Mouse (Mus musculus): ENCODE measurements at regions not wholly inside any gene's neighbourhood (a gene's known extent, or its start where the extent isn't known, plus 50 kb on each side); places are given as distances from the start of the nearest gene placed in this dataset.

DNA sequence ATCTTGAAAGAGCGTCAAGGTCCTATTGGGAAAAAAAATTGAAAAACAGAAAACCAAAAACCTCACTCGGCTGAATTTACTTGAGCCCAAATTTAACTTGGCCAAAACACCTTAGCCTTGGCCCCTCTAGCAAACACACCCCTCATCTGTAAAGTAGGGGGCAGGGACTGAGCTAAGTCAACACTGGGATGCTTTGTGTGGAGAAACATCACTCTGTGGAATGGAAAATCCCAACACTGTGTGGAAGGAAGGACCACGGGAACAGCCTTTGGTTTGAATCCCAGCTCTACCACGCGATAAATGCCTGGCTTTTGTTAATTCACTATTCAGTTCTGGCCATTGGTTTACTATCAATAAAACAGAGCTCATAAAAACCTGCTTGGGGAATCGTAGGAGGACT, 335.8 kb downstream of the Nuak1 start:
- no peak for DNase-seq

DNA sequence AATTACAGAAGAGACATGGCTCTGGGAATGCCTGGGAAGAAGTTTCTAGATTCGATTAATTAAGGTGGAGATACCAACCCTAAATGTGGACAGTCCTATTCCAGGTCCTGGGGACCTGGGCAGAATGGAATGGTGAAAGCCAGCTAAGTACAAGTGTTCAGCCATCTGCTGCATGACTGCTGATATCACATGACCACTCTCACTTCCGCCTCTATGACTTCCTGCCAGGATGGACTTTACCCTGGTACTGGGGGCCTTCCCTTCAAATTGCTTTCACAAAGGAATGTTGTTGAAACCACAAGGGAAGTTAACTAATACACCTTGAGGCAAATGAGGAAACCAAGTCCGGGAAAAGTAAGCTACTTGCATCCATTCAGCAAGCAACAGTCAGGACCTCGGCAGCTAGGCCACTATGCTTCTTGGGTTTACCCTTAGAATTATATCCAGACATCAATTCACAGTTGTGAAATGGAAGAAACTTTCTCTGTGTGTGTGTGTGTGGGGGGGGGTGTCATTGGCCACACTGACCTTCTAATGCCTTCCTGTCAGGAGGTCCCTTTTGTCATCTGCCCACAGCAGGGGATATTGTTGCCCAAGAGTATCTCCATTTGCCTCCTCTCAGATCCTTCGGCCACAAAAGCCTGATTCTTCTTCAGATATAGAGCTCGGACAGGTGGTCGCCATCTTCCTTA, 330.6 kb downstream of the Nuak1 start:
- no peak for DNase-seq

DNA sequence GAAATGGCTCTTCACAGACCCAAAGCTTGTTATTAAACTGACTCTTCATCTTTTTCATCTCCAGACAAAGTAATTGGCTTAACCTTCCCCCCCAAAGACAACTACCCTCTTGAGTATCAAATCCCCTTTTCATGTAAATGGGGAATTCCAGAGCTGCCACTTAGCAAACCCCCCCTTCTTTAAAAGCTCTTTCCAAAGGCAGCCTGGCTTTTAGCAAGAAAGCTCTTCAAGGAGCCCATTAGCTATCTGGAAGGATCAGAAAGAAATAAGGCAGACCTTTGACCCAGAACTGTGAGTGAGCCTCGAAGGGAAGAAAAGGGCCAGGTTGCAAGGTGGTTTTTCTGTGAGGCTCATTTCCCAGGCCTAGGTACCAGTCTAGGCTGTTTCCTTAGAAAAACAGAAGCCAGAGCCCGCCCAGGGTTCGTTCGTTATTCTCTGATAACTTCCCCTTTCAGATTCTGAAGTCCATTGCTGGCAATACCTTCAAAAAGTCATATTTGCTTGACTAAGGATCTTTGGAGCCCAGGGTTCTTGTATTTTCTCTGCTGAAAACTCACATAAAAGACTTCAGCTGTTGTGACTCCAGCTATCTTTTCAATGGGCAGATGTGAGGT, 329.9 kb downstream of the Nuak1 start:
- DNase-seq: no peak

DNA sequence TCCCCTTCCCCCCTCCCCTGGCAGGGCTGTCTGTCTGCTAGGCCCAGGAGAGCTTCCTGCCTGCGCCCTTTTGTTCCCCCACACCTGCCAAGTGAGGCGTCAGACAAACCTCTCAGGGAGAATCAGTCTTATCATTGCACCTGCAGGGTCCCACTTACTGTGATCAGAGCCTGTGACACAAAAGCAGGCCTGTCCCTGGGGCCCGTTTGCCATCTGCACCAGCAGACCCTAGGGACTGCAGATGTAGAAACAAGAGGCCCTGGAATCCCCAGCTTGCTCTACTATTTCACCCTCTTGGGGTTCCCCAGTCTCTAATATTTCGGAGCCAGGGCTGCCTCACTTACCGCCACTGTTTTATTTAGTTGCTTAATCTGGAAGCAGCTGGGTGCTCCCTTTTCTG, 328.9 kb downstream of the Nuak1 start:
- no peak for DNase-seq

DNA sequence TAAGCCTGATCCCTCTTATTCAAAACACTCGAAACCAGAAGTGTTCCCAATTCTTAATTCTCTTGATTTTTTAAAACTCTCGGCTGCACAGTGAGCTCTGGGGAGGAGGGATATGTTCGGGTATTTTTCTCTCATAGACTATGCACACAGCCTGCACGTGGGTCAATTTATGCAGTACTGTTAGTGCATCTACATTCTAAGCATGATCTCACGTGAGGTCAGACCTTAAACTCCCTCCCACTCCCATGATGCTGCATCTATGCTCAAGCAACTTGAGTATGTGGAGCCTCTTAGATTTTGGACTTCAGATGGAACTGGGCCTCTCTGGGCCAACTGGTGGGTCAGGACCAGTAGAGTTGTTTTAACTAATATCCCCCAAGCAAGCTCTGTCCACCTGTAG, 328.5 kb downstream of the Nuak1 start:
- DNase-seq: no peak

DNA sequence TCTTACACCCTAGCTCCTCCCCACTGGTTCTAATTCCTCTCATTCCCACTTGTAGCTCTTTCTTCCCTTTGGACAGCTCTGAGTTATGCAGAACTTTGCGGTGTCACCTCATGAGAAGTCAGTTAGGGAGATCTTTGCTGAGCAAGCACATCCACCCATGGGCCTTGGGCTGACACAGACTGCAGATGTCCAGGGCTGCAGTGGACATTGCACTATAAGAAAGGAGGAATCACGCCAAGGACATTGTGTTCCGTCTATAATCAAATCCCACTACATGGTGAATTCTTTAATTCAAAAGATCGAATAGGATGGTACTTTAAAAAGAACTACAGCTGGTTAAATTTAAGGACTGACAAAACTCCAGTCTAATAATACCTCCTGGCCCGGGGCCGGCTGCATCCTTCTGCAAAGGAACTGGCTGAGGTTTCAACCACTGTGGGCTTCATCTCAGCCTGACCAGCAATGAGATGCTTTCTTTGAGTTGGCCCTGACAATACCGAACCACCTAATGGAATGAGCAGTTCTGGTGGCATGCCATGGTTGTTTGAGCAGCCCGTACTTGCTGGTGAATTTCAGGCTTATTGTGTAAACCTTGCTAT, 320.3 kb downstream of the Nuak1 start:
- DNase-seq: no peak

DNA sequence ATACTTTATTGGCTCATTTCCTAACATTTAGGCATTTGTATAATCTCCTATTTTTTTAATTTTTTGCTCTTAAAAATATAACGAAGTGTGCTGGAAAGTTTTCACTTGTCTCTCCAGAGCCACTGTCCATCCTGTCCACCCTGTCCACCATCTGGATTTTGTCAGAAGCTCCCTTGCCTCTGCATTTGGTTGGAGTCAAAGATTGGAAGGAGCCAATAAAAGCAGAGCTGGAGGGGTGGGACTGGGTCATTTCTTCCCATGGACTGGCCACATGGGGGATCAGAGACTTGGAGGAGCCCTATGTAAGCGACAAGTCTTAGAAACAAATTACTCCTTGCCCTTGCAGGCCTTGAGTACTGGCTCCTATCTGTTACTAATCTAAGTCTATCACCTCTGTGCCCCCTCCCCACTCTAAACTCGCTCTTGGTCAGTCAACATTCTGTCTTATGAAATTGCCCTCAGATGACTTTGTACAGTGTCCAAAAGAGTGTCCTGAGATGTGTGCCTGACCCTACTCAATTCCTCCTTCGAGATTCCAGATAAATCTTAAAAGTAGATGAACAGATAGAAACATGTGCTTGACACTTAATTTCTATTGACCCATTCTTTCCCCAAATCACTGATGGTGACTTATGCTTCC, 303.3 kb downstream of the Nuak1 start:
- DNase-seq: no peak

DNA sequence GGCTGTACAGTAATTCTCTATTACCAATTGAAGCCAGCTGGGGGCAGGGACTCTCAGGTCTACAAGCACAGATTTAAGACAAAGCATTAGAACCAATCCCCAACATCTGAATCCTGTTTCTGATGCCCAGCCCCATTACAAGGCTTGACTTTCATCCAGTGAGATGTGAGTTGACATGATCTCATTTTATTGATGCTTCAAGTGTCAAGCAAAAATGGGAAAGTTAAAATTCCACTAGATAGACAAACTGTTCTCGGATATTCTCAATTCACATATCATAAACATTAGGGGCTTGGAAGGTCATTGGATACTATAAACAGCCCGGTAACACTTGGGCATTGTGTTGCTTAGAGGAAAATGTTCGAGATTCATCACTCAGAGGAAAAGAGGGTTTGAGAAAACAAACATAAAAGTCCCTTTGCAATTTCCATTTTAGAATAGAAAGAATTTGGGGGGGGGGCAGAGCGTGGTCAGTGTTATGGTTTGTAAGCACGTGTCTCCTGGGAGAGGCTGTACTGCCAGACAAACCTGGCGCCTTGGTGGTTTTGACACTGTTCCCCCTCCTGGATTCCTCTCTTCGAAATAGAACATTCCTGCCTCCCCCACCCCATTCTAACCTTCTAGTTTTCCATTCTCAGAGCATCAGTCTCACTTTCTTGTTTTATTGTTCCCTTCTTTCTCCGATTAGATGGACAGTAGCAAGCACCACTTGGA, 297.5 kb downstream of the Nuak1 start:
- DNase-seq: no peak

DNA sequence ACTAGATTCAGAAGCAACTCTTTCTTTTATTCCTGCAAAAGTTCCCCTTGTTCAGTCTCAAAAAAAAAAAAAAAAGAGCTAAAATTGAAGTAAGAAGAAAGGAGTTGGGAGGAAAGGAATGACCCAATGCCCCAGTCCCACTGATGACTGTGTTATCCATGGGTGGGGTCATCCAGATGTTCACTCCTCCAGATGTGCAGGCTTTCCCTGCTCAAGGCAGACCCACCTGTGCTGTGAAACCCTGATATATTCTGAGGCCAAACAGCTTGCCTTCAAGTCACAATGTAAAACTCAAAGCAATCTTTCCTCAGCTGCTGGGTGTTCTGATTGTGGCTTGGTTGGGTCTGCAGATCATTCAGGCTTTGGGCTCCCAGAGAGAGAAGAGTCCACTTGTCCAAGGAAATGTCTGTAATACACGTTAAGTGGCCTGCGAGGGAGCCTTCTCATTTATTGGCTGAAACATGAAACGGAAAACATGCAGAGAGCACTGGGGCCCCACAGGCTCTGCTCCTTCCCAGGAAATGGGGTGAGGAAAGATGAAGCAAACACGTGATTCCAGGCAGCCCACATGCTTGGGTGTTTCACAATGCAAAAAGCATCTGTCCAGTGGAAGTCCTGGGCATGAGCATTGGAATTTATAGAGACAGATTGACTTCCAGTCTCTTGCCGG, 296.6 kb downstream of the Nuak1 start:
- no peak for DNase-seq

DNA sequence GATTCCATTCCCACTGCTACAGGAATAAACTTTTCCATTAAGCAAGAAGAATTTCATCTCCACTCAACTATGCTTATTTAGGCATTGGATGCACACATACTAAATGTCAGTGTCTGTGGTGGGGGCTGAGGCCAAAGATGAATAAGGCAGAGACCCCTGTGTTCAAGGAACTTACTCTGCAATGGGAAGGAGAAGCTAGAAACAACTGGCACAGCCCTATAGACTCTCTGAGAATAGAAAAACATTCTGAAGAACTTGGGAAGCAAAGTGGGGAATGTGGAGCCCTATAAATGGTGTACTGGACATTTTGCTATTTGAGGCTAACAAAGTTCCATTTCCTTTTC, 296.1 kb downstream of the Nuak1 start:
- no peak for DNase-seq

DNA sequence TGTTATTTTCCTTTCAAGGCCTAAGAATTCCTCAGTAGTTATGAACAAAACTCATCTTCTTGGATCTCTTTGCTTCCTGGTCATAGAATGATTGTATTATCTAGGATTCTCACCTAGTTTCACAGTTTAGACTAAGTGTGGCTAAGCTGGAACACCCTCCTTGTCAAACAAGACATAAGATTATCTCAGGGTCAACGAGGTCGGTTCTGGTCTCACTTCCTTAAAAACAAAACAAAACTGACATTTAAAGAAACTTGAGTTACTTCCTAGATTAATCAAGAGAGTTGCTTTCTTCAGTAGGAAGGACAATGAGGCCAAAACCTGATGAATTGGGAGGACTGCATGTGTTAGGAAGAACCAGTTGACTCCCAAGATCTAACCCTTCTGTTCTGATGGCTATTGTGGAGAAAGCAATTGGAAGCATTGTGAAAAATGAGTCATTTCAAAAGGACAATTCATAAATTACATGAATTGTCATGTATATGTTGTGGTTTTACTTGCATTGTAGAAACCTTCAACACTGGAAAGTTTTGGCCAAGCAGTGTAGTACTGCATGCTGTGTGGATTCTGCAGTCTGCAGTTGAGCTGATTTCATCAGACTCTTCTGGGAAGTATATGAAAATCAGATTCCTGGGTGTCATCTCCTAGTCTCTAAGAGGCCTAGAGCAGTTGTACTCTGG, 293.0 kb downstream of the Nuak1 start:
- no peak for DNase-seq

DNA sequence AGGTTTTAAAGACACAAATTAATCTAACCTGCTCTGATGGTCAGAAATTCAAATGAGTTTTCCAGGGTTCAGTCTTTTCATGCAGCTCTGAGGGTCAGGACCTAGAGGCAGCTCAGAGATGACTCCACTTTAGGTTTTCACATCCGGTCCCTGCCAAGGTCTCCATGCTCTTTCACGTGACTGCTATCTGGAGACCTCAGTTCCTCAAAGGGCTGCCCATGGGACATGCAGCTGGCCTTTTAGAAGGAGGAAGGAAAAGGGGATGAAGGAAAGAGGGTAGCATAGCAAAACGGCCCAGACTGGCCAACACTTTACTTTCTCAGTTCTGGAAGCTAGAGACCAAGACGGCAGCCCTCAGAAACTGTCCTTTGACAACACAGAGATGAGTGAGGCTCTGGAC, 276.6 kb downstream of the Nuak1 start:
- DNase-seq: no peak

DNA sequence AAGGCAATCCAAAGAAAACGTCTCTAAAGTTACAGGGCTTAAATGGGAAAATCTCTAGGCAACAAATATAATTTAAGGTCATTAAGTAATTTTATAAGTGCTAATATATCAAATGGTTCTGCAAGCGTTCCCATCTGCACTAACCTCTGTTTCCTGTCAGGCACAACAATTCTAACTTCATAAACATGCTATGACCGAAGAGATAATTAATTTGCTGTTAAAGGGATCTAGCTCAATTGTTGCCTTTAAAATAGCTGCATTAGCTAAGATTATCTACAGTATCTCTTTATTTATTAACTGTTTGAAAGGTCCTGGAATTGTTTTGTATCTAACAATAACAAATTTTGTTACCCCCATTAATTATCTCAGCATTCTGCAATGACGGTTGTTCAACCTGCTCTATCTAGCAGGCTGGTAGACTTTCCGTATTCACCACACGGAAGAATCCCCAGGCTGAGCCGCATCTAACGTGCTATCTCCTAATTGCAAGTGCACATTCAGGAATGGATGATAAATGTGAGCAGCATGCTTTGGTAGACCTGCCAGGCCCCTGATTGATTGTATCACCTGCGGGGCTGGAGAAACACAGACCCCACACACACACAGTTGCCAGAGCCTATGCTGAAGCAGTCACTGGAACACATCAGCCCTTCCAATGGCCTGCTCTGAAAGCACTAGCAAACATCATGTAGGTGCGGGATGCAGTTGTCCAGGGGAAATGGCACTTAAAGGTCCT, 274.4 kb downstream of the Nuak1 start:
- DNase-seq: no peak

DNA sequence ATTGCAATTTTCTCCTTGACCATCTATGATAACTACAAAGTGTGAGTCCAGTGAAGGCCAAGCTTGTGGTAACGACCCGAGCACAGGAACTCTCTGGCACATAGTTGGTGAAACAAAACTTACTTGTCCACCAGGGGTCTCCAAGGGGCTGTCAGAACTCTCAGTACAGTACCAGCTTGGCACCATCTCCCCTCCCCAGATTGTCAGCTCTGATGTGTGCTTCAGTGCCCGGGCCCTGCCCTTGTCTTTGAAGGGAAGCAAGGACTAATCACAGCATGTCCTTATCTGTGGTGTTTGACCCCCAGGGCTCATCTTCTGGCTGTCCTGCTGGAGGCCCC, 273.9 kb downstream of the Nuak1 start:
- peak; percentile 32 for DNase-seq

DNA sequence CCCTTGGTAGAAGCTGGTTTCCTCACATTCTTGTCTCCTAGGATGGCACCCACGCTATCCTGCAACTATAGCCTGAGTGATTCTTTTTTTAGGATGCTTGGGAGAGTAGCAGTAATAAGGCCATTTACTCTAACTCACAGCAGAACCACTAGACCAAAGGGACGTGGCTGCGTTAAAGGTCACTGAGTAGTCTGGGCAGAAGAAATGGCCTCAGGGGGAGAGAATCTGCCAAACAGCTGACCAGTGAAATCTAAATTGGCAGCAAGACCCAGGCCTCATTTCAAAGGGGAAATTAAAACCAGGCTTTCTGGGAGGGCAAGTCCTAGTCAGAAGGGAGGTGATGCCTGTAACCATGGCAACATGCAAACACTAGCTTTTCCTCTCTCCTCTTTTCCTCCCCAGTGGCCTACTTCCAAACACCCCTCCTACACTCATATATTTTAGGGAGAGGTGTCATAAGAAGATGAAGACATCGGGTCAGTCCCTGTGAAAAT, 267.5 kb downstream of the Nuak1 start:
- DNase-seq: no peak

DNA sequence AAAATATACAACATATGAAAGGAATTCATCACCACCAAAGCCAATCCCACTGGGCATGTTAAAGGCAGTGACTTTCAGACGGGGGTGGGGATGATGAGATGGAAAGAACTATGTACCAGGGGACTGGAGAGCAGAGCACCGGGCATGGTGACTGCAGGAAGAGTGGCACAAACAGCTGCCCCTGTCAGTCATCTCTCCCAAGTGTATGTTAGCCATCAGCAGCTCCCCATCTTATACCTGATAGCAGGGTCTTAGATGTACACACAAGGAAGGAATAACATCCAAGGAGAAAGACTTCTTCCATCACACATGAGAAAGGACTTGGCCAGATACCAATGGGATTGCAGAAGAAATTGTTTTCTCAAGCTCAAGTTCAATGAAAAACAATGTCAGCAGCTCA, 257.2 kb downstream of the Nuak1 start:
- no peak for DNase-seq

DNA sequence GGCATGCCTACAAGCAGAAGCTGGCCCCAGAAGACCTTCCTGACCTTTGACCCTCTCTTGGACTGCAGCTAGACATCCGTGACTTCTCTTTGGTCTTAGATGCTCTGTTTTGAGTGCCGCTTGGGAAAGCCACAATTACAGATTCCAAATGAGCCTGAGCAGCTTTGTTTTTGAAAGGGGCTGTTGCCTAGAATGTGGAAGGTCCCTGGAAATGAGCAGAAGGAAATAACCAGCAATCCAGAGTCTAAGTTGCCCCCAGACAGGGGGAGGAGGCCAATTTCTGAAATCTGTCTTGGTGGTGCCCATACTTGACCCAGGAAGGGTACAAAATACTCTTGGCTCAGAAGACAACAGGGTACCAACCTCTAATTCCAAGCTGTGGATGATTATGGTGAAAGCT, 253.9 kb downstream of the Nuak1 start:
- DNase-seq: no peak

DNA sequence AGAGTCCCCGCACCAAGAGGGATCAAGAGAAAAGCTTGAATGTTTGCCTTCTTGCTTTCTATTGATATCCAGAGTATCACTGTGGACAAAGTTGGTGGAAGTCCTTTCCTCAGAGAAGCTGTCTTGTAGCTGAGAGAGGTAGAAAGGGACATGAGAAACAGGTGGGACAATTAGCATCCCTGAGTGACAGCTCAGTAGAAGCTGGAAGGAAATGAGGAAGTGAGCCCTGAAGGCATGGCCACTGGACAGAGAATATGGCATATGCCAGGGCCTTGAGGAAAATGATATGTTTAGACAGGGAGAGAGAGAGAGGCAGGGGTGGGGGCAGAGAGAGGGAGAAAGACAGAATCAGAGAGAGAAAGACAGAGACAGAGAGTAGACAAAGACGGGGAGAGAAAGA, 241.4 kb downstream of the Nuak1 start:
- no peak for DNase-seq

DNA sequence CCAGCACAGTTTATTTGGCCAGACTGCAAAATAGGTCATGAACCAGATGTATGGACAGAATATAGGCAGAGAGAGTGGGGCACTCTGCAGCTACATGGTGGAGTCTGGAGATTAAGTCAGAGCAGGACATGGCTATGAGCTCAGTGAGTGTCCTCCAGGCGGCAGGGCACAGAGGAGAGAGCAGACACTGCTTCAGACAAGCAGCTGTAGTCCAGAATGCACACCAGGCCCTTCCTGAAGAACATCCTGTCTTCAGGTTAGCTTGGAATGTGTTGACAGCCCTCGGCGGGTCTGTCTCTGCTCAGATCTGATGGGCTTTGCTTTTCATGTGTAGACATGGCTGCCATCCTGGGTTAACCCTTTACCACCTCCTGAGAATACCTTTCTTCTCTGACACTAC, 238.6 kb downstream of the Nuak1 start:
- DNase-seq: no peak

DNA sequence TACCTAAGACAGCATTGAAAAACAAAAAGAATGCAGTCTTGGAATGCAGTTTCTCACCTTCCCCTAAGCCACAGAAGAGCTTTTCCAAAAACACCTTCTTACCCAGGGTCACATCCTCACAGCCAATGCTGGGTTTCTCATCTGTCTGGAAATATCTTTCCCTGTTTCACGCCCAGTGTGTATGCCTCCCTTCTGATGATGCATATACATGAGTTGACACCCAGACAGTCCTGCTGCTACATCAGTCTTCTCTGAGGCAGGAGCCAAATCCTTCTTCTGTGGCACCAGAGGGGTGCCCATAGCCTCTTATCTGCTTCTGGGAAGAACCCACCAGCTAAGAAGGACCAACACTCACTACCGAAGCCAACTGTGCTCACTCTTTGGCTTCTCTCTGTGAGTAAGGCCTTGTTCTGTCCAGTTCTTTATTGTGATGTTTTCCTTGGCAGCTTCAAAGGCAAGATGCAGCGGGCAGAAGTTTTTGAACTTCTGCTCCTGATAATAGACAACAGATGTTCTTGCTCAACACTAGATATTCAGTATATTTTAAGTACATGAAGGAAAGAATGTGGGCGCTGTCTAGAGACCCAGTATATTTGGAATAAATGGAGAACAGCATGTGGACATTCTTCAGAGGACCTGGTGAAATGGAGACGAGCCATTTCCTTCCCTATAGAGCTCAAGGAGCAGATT, 228.2 kb downstream of the Nuak1 start:
- no peak for DNase-seq

DNA sequence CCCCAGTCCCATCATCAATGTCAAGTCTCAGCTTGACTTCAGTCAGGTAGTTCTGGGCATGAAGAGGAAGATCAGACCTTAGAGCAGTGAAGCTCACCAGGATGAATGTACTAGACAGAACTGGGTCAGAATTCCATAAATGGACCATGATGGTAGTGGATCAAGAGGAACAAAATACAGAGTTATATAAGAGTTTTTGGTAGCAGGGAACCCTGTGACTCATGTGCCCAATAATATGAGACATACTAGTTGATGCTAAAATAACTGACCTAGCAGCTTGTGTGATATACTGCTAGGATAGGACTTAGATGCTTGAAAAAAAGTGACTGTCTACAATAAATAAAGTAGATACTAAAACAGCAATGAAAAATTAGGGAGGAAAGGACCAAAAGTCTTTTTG, 225.6 kb downstream of the Nuak1 start:
- no peak for DNase-seq
